In genomic region chr2:4412870-4413595, GRCm38 (mm10) we compare ENCODE assay signal across 7 mouse cellular contexts.
A peak's percentile ranks its signal among the peaks of the same experiment; 100 is the strongest.
DNase-seq lines count a peak whose midpoint lies in the region; ATAC-seq lines count a peak whose summit lies in the region.

No protein-coding gene starts in this region.

- peak; percentile 38 to 41 for DNase-seq in layer of hippocampus, postnatal 36 days
- no peak for DNase-seq in layer of hippocampus, postnatal 25 days (ENCODE audit: extremely low spot score in 1 of 2, low spot score in 1 of 2)
- peak; percentile 36 for DNase-seq in adrenal gland, postnatal 25 days
- DNase-seq in lung, postnatal 4 days = peak; percentile 65 to 79
- DNase-seq in thymus, postnatal 36 days = no peak

- no peaks in the 10 kb centered on the region for H3K36me3 ChIP-seq in heart, embryonic 14.5 days (ENCODE audit: control insufficient read depth, insufficient read depth, low read length)

- peak; percentile 56; the same call in 1 of the 2 replicates for ATAC-seq in heart, embryonic 14.5 days (ENCODE audit: insufficient number of reproducible peaks, insufficient read depth, low FRiP score, low read depth)
- ATAC-seq in megakaryocyte progenitor cell, adult 5-6 weeks (replicated peaks; ENCODE audit: poor library complexity) = no peak

- H3K9ac ChIP-seq in heart, embryonic 14.5 days (ENCODE audit: low read length) = no peak overlapping the region

- no peak overlapping the region for H3K4me3 ChIP-seq in heart, embryonic 14.5 days (ENCODE audit: control insufficient read depth in 1 of 2, insufficient read depth in 1 of 2, low read depth in 1 of 2, low read length in 2 of 2)

- no peak overlapping the region for H3K27ac ChIP-seq in heart, embryonic 14.5 days (replicated peaks in 1 of 2; ENCODE audit: control insufficient read depth in 1 of 2, insufficient read depth in 1 of 2, low read depth in 2 of 2, low read length in 2 of 2)

- H3K9me3 ChIP-seq in heart, embryonic 14.5 days (ENCODE audit: control insufficient read depth, low read length) = no peaks in the 10 kb centered on the region

- H3K4me1 ChIP-seq in heart, embryonic 14.5 days (ENCODE audit: control insufficient read depth in 2 of 2, insufficient read depth in 2 of 2, low read length in 2 of 2) = peaks cover 9% of the 10 kb centered on the region in 2 experiments

- WGBS in heart, embryonic 14.5 days = 31% methylated on average over 5 of the region's 5 CpGs

- H3K4me2 ChIP-seq in heart, embryonic 14.5 days (ENCODE audit: low read length) = no peak overlapping the region

- no peaks in the 10 kb centered on the region for H3K27me3 ChIP-seq in heart, embryonic 14.5 days (ENCODE audit: control insufficient read depth, insufficient read depth, low read length)

Comparison
In these comparisons a context has a peak if more than half of its experiments do, and no peak if none do; other contexts are left out.
1. DNase-seq: peak in layer of hippocampus, postnatal 36 days (2 of 2), adrenal gland, postnatal 25 days (single experiment) and lung, postnatal 4 days (2 of 2); none in layer of hippocampus, postnatal 25 days (0 of 2) and thymus, postnatal 36 days (0 of 2).